Mouse (Mus musculus) intestine, postnatal 0 days (tissue): ENCODE results near the gene AI661453. TPM values are rescaled to one million over a fixed set of nuclear protein-coding genes. Genes with fewer than 3 reads are reported as not detected.

Experiments
- ATAC-seq: fragments of 200-750 bp; cut with Nextera tagmentation; 2 replicates; pipeline ENCODE4 v1.8.0; 2017; ENCODE audit warnings: mild to moderate bottlenecking, moderate TSS enrichment, moderate library complexity
- H3K27ac ChIP-seq: fragments of 300-500 bp; sonication (generic); 2 replicates; pipeline ENCODE4 v1.5.1; 2014; ENCODE audit warnings: mild to moderate bottlenecking, low read depth, low read length, moderate library complexity
- H3K27me3 ChIP-seq: fragments of 300-500 bp; sonication (generic); replicated peaks from 2 replicates; pipeline ENCODE4 v1.6.1; 2014; ENCODE audit warnings: low read length, mixed read lengths; ENCODE audit not compliant: control insufficient read depth, insufficient read depth
- H3K36me3 ChIP-seq: fragments of 300-500 bp; sonication (generic); 2 replicates; pipeline ENCODE4 v1.6.1; 2014; ENCODE audit warnings: mild to moderate bottlenecking, moderate library complexity; ENCODE audit not compliant: control insufficient read depth, insufficient read depth
- H3K4me1 ChIP-seq: fragments of 300-500 bp; sonication (generic); replicated peaks from 2 replicates; pipeline ENCODE4 v1.6.1; 2014; ENCODE audit warnings: antibody characterized with exemption, low read length, mixed read lengths; ENCODE audit not compliant: control insufficient read depth, insufficient read depth
- H3K4me2 ChIP-seq: fragments of 300-500 bp; sonication (generic); replicated peaks from 2 replicates; pipeline ENCODE4 v1.6.1; 2014; ENCODE audit warnings: low read depth, mild to moderate bottlenecking, moderate library complexity
- H3K4me3 ChIP-seq: fragments of 300-500 bp; sonication (generic); 2 replicates; pipeline ENCODE4 v1.5.1; 2014; ENCODE audit warnings: low read depth, low read length
- H3K9ac ChIP-seq: fragments of 300-500 bp; sonication (generic); 2 replicates; pipeline ENCODE4 v1.6.1; 2014; ENCODE audit warnings: mild to moderate bottlenecking, low read depth, low read length
- H3K9me3 ChIP-seq: fragments of 300-500 bp; sonication (generic); 2 replicates; pipeline ENCODE4 v1.6.1; 2016; ENCODE audit warnings: mixed run types; ENCODE audit not compliant: control insufficient read depth
- CTCF ChIP-seq: sonication (generic); IDR thresholded peaks from 2 replicates; pipeline ENCODE4 v1.5.1; 2016; ENCODE audit warnings: low read depth, mild to moderate bottlenecking, control low read depth, antibody characterized with exemption, moderate library complexity
- WGBS: fragments of 180-500 bp; shearing (Covaris S2); extraction: QIAGEN DNeasy Blood & Tissue Kit; methylation state at CpG from one replicate; pipeline ENCODE4 v1.1.7; 2014; 5-methylcytosine and 5-hydroxymethylcytosine counted together
- polyA plus RNA-seq: library from polyadenylated mRNA; unstranded; fragments of >200 nt; fragmentation: Nextera tagmentation; extraction: Ambion mirVana; gene quantifications from 2 replicates; pipeline ENCODE4 v1.2.1, GENCODE M21; 2015

AI661453 gene
- polyA plus RNA-seq, 1 experiment from 2014 or later, result 6.1 TPM

DNA sequence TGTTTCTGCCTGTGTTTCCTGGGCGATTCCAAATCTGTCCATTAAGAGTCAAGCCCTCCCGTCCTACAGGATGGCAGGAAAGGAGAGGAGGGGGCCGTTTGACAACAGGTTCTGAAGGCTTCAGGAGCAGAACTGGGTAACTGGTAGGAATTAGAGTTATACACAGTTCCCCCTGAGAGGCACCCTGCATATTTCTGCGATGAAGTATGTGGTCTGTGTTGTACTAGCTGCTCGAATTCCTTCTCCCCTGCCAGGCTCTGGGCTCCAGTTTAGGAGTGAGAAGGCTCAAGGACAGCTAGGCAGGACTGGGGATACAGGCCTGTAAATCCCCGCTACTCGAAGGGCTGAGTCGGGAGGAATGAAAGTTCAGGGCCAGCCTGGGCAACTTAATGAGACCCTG is 81.8 kb downstream of the AI661453 start:
- no peak overlapping the region for H3K9ac ChIP-seq
- TF ChIP-seq CTCF, result no peak

More for the DNA sequence above, 81.8 kb downstream of the AI661453 start:
- ATAC-seq, result no peak
- Histone ChIP-seq H3K4me2 (no peak overlapping the region), H3K4me1 (peaks cover 23% of the 10 kb centered on the region), H3K27ac (peak overlapping the region; percentile 52), H3K36me3 (0 out of 2 replicates have a peak, but pooled peaks cover 3% of the 10 kb centered on the region), H3K4me3 (no peak overlapping the region), H3K27me3 (no peaks in the 10 kb centered on the region), H3K9me3 (no peaks in the 10 kb centered on the region)
- 28% methylated on average over 8 of the region's 8 CpGs for WGBS

Other genes with a start within 250 kb of the AI661453 start
- 46.8 and 49.6 TPM in 2 replicates for gene Mrps10, start 67.7 kb upstream of the AI661453 start, polyA plus RNA-seq
- gene Guca1b, start 51.2 kb upstream of the AI661453 start, polyA plus RNA-seq, result 0.13 and 0.17 TPM in 2 replicates
- gene Guca1a, start 36.0 kb upstream of the AI661453 start, polyA plus RNA-seq, result 2.7 and 3.3 TPM in 2 replicates
- gene 1700001C19Rik, start 761 bp downstream of the AI661453 start, polyA plus RNA-seq, result 0.35 and 0.77 TPM in 2 replicates
- gene Taf8, start 65.7 kb downstream of the AI661453 start, polyA plus RNA-seq, result 8.3 and 9.2 TPM in 2 replicates
- 175 and 180 TPM in 2 replicates for gene Ccnd3, start 68.4 kb downstream of the AI661453 start, polyA plus RNA-seq
- gene Bysl, start 174.9 kb downstream of the AI661453 start, polyA plus RNA-seq, result 7.7 and 8.2 TPM in 2 replicates
- 22.8 and 22.9 TPM in 2 replicates for gene Med20, start 175.0 kb downstream of the AI661453 start, polyA plus RNA-seq
- gene Gm20517, start 175.0 kb downstream of the AI661453 start, polyA plus RNA-seq, result 0.47 and 1.2 TPM in 2 replicates
- gene Usp49, start 194.1 kb downstream of the AI661453 start, polyA plus RNA-seq, result 2.6 and 2.9 TPM in 2 replicates